Mouse (Mus musculus): Measurements from ENCODE around the gene Gm10717.
"Not testable (repeated sequence)": the region's sequence is repeated elsewhere in the genome, so short reads cannot be mapped to it uniquely, and the experiment has no call there.

The Gm10717 gene

DNA sequence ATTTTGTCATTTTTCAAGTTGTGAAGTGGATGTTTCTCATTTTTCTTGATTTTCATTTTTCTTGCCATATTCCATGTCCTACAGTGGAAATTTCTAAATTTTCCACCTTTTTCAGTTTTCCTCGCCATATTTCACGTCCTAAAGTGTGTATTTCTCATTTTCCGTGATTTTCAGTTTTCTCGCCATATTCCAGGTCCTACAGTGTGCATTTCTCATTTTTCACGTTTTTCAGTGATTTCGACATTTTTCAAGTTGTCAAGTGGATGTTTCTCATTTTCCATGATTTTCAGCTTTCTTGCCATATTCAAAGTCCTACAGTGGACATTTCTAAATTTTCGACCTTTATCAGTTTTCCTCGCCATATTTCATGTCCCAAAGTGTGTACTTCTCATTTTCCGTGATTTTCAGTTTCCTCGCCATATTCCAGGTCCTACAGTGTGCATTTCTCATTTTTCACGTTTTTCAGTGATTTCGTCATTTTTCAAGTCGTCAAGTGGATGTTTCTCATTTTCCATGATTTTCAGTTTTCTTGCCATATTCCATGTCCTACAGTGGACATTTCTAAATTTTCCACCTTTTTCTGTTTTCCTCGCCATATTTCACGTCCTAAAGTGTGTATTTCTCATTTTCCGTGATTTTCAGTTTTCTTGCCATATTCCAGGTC lies 1.1 kb upstream of the Gm10717 start:
- in situ Hi-C loops (cut with MboI; ENCODE audit: low sequenced_read_pairs), result not testable (repeated sequence)

DNA sequence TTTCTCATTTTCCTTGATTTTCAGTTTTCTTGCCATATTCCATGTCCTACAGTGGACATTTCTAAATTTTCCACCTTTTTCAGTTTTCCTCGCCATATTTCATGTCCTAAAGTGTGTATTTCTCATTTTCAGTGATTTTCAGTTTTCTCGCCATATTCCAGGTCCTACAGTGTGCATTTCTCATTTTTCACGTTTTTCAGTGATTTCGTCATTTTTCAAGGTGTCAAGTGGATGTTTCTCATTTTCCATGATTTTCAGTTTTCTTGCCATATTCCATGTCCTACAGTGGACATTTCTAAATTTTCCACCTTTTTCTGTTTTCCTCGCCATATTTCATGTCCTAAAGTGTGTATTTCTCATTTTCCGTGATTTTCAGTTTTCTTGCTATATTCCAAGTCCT lies 436 bp downstream of the Gm10717 start:
- in situ Hi-C loops (cut with MboI; ENCODE audit: low sequenced_read_pairs), result not testable (repeated sequence)

DNA sequence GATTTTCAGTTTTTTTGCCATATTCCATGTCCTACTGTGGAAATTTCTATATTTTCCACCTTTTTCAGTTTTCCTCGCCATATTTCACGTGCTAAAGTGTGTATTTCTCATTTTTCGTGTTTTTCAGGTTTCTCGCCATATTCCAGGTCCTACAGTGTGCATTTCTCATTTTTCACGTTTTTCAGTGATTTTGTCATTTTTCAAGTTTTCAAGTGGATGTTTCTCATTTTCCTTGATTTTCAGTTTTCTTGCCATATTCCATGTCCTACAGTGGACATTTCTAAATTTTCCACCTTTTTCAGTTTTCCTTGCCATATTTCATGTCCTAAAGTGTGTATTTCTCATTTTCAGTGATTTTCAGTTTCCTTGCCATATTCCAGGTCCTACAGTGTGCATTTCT lies 919 bp downstream of the Gm10717 start:
- in situ Hi-C loops (cut with MboI; ENCODE audit: low sequenced_read_pairs), result not testable (repeated sequence)

DNA sequence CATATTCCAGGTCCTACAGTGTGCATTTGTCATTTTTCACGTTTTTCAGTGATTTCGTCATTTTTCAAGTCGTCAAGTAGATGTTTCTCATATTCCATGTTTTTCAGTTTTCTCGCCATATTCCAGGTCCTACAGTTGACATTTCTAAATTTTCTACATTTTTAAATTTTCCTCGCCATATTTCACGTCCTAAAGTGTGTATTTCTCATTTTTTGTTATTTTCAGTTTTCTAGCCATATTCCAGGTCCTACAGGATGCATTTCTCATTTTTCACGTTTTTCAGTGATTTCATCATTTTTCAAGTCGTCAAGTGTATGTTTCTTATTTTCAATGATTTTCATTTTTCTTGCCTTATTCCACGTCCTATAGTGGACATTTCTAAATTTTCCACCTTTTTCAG lies 1.5 kb downstream of the Gm10717 start:
- in situ Hi-C loops (cut with MboI; ENCODE audit: low sequenced_read_pairs), result not testable (repeated sequence)

DNA sequence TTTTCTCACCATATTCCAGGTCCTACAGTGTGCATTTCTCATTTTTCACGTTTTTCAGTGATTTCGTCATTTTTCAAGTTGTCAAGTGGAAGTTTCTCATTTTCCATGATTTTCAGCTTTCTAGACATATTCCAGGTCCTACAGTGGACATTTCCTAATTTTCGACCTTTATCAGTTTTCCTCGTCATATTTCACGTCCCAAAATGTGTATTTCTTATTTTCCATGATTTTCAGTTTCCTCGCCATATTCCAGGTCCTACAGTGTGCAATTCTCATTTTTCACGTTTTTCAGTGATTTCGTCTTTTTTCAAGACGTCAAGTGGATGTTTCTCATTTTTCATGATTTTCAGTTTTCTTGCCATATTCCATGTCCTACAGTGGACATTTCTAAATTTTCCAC lies 2.0 kb downstream of the Gm10717 start:
- in situ Hi-C loops (cut with MboI; ENCODE audit: low sequenced_read_pairs), result not testable (repeated sequence)

GRCm38 (mm10) chr9:3029276-3030000 lies 4.2 kb downstream of the Gm10717 start:
- in situ Hi-C loops (cut with MboI; ENCODE audit: low sequenced_read_pairs), result not testable (repeated sequence)

- in situ Hi-C loops (cut with MboI; ENCODE audit: low sequenced_read_pairs), result not testable (repeated sequence)
Measured at GRCm38 (mm10) chr9:3030677-3031318, 5.6 kb downstream of the Gm10717 start.

GRCm38 (mm10) chr9:3034299-3034698 lies 9.1 kb downstream of the Gm10717 start, which contains the start of gene Gm17535:
Gene Gm17535 (plus strand): TSS chr9:3034599.
- in situ Hi-C loops (cut with MboI; ENCODE audit: low sequenced_read_pairs), result not testable (repeated sequence)

- in situ Hi-C loops (cut with MboI; ENCODE audit: low sequenced_read_pairs), result not testable (repeated sequence)
Measured at GRCm38 (mm10) chr9:3036577-3036976, 11.4 kb downstream of the Gm10717 start, which contains the start of gene Gm10715. Gene Gm10715 (plus strand): TSS chr9:3036877.

- in situ Hi-C loops (cut with MboI; ENCODE audit: low sequenced_read_pairs), result not testable (repeated sequence)
Measured at GRCm38 (mm10) chr9:3038161-3038560, 12.9 kb downstream of the Gm10717 start.

Data from CH12F3 (cell line).